Mouse (Mus musculus) small intestine, adult 10 weeks (tissue): Measurements from ENCODE around the gene Gm21118. TPM values are rescaled to one million over a fixed set of nuclear protein-coding genes. Genes with fewer than 3 reads are reported as not detected.

Experiments
- polyA plus RNA-seq: library from polyadenylated mRNA; stranded (reverse); fragments of 350-450 nt; fragmentation: Illumina TruSeq; extraction: RNeasy Lipid Tissue Mini Kit (QIAGEN cat#74804); gene quantifications from one replicate; pipeline ENCODE4 v1.2.3, GENCODE M21; 2014; ENCODE audit warnings: low replicate concordance

The Gm21118 gene
- polyA plus RNA-seq: not detected

GRCm38 (mm10) chrY:70273542-70273941 is at the start of gene Gm21118:
Gm21118 (minus strand) TSS chrY:70273642.

GRCm38 (mm10) chrY:70303187-70303586 is 29.7 kb upstream of the Gm21118 start, which contains the start of the genes Gm29423 and Gm29644:
Gm29423 (minus strand) TSS chrY:70303287.
Gm29644 (minus strand) TSS chrY:70303343.

Other genes starting within 250 kb of the Gm21118 start
- not detected for gene Gm29423, start 29.6 kb upstream of the Gm21118 start, polyA plus RNA-seq
- gene Gm29644, start 29.7 kb upstream of the Gm21118 start, polyA plus RNA-seq: not detected
- not detected for gene Gm20888, start 168.2 kb upstream of the Gm21118 start, polyA plus RNA-seq